Mouse (Mus musculus) gastrocnemius, postnatal 25 days (tissue): ENCODE results near the gene Cyth3. TPM values are rescaled to one million over a fixed set of nuclear protein-coding genes. Genes with fewer than 3 reads are reported as not detected.
A peak's percentile ranks its signal among the peaks of the same experiment; 100 is the strongest.

Source experiments
- DNase-seq: peaks from one replicate; pipeline ENCODE4 v3.0.0; 2022
- long read RNA-seq, 2 experiments: library from polyadenylated mRNA; stranded (forward); transcript quantifications; one replicate each; pipeline ENCODE4 v2.0.0; 2021
- total RNA-seq, 2 experiments: library from RNA; stranded (reverse); gene quantifications; 1 replicate in 1 of 2; 2 replicates in 1 of 2; pipeline ENCODE4 v1.2.3; 2021

Gene Cyth3
- 10 to 100 TPM; 13.9 to 16.9 TPM for total RNA-seq
- long read RNA-seq, experiment 1, transcript Cyth3-202 (13 exons, 3,738 nt) = major isoform, 9 of 11 reads
- long read RNA-seq, experiment 1, partial matches to known transcripts = 1 of 11 reads
- long read RNA-seq, experiment 1, other reads (novel, unspliced or antisense) = 1 of 11 reads
- long read RNA-seq, experiment 2, transcript Cyth3-202 (13 exons, 3,738 nt) = major isoform, 8 of 10 reads
- long read RNA-seq, experiment 2, partial matches to known transcripts = 1 of 10 reads
- long read RNA-seq, experiment 2, other reads (novel, unspliced or antisense) = 1 of 10 reads

- peak; percentile 94 for DNase-seq
Measured at GRCm38 (mm10) chr5:143621893-143622622, at the start of gene Cyth3. TSS of gene Cyth3 (plus strand) at chr5:143622447.

GRCm38 (mm10) chr5:143573067-143573466, 49.2 kb upstream of the Cyth3 start:
- DNase-seq = no peak

GRCm38 (mm10) chr5:143574261-143575178, 47.7 kb upstream of the Cyth3 start:
- no peak for DNase-seq

- DNase-seq = no peak
Measured at GRCm38 (mm10) chr5:143579537-143580203, 42.6 kb upstream of the Cyth3 start.

GRCm38 (mm10) chr5:143580982-143581381, 41.3 kb upstream of the Cyth3 start:
- DNase-seq = no peak

GRCm38 (mm10) chr5:143581874-143582273, 40.4 kb upstream of the Cyth3 start:
- no peak for DNase-seq

- no peak for DNase-seq
Measured at GRCm38 (mm10) chr5:143583081-143583480, 39.2 kb upstream of the Cyth3 start.

- DNase-seq = peak; percentile 42
Measured at GRCm38 (mm10) chr5:143584982-143585381, 37.3 kb upstream of the Cyth3 start.

GRCm38 (mm10) chr5:143586386-143586785, 35.9 kb upstream of the Cyth3 start:
- DNase-seq = peak; percentile 25

GRCm38 (mm10) chr5:143589108-143589507, 33.1 kb upstream of the Cyth3 start:
- no peak for DNase-seq

- peak; percentile 9 for DNase-seq
Measured at GRCm38 (mm10) chr5:143592926-143593325, 29.3 kb upstream of the Cyth3 start.

GRCm38 (mm10) chr5:143593563-143594146, 28.6 kb upstream of the Cyth3 start:
- no peak for DNase-seq

- DNase-seq = no peak
Measured at GRCm38 (mm10) chr5:143594291-143595065, 27.8 kb upstream of the Cyth3 start.

GRCm38 (mm10) chr5:143602051-143602450, 20.2 kb upstream of the Cyth3 start:
- DNase-seq = no peak

GRCm38 (mm10) chr5:143604157-143604774, 18.0 kb upstream of the Cyth3 start:
- DNase-seq = no peak

GRCm38 (mm10) chr5:143606756-143607155, 15.5 kb upstream of the Cyth3 start:
- DNase-seq = no peak

GRCm38 (mm10) chr5:143608175-143608574, 14.1 kb upstream of the Cyth3 start:
- no peak for DNase-seq

- DNase-seq = no peak
Measured at GRCm38 (mm10) chr5:143611954-143612353, 10.3 kb upstream of the Cyth3 start.

GRCm38 (mm10) chr5:143613265-143613664, 9.0 kb upstream of the Cyth3 start:
- no peak for DNase-seq

GRCm38 (mm10) chr5:143614519-143614918, 7.7 kb upstream of the Cyth3 start:
- no peak for DNase-seq
